Mouse (Mus musculus) testis, adult 10 weeks (tissue): ENCODE results near the gene Gm10226. TPM values are rescaled to one million over a fixed set of nuclear protein-coding genes. Genes with fewer than 3 reads are reported as not detected.

Source experiments
- polyA plus RNA-seq: library from polyadenylated mRNA; stranded (reverse); fragments of 350-450 nt; fragmentation: Illumina TruSeq; extraction: RNeasy Lipid Tissue Mini Kit (QIAGEN cat#74804); gene quantifications from one replicate; pipeline ENCODE4 v1.2.3, GENCODE M21; 2014; ENCODE audit warnings: low read depth, low replicate concordance

Gm10226 gene
- polyA plus RNA-seq: 17.7 TPM

GRCm38 (mm10) chr17:21691560-21691959, at the start of gene Gm10226:
TSS of gene Gm10226 (plus strand) at chr17:21691860.

GRCm38 (mm10) chr17:21650364-21650907, 41.2 kb upstream of the Gm10226 start, which contains the start of gene Zfp983:
TSS of gene Zfp983 (plus strand) at chr17:21650624.

GRCm38 (mm10) chr17:21707343-21707996, 15.8 kb downstream of the Gm10226 start, which contains the start of gene Zfp760:
TSS of gene Zfp760 (plus strand) at chr17:21707741.

GRCm38 (mm10) chr17:21730495-21730894, 38.8 kb downstream of the Gm10226 start, which contains the start of gene Zfp229:
TSS of gene Zfp229 (plus strand) at chr17:21730795.

Other genes starting within 250 kb of the Gm10226 start
- 56.0 TPM for gene Zfp51, start 241.5 kb upstream of the Gm10226 start, polyA plus RNA-seq
- 4.3 TPM for gene Zfp53, start 202.9 kb upstream of the Gm10226 start, polyA plus RNA-seq
- 4.0 TPM for gene Zfp52, start 156.3 kb upstream of the Gm10226 start, polyA plus RNA-seq
- gene Zfp948, start 124.9 kb upstream of the Gm10226 start, polyA plus RNA-seq: 5.5 TPM
- gene Zfp983, start 41.2 kb upstream of the Gm10226 start, polyA plus RNA-seq: 2.4 TPM
- gene Zfp760, start 15.9 kb downstream of the Gm10226 start, polyA plus RNA-seq: 3.3 TPM
- 6.4 TPM for gene Zfp229, start 38.9 kb downstream of the Gm10226 start, polyA plus RNA-seq
- gene Zfp820, start 153.9 kb downstream of the Gm10226 start, polyA plus RNA-seq: 2.9 TPM
- 7.7 TPM for gene Zfp995, start 218.1 kb downstream of the Gm10226 start, polyA plus RNA-seq